Mouse (Mus musculus) myocyte (in vitro differentiated cells): ENCODE results near the gene Lcmt1. TPM values are rescaled to one million over a fixed set of nuclear protein-coding genes. Genes with fewer than 3 reads are reported as not detected.

ENCODE experiments used
- H3K27me3 ChIP-seq: one replicate; pipeline ENCODE4 v1.6.1; 2011; ENCODE audit not compliant: control insufficient read depth, insufficient read depth, insufficient read length
- H3K36me3 ChIP-seq: one replicate; pipeline ENCODE4 v1.6.1; 2011; ENCODE audit not compliant: control insufficient read depth, insufficient read depth
- H3K4me2 ChIP-seq: one replicate; pipeline ENCODE4 v1.6.1; 2011; ENCODE audit warnings: low read depth, control low read depth
- H3K4me3 ChIP-seq: one replicate; pipeline ENCODE4 v1.5.1; 2011; ENCODE audit warnings: mild to moderate bottlenecking, control low read depth, moderate library complexity
- H3K79me2 ChIP-seq: one replicate; pipeline ENCODE4 v1.6.1; 2011; ENCODE audit not compliant: control insufficient read depth, insufficient read depth
- H3ac ChIP-seq: one replicate; pipeline ENCODE4 v1.6.1; 2011; ENCODE audit not compliant: control insufficient read depth, insufficient read length
- CEBPB ChIP-seq: IDR thresholded peaks from 2 replicates; pipeline ENCODE4 v1.6.1; 2011; ENCODE audit warnings: mild to moderate bottlenecking, moderate library complexity; ENCODE audit not compliant: poor library complexity, insufficient read depth, severe bottlenecking
- E2F4 ChIP-seq: IDR thresholded peaks from one replicate; pipeline ENCODE4 v1.6.1; 2011; ENCODE audit warnings: mild to moderate bottlenecking, control low read depth, moderate library complexity; ENCODE audit not compliant: insufficient read depth
- MAX ChIP-seq: IDR thresholded peaks from one replicate; pipeline ENCODE4 v1.6.1; 2011; ENCODE audit warnings: low read depth, mild to moderate bottlenecking, control low read depth
- MYOD1 ChIP-seq, 3 experiments: IDR thresholded peaks; one replicate each; pipeline ENCODE4 v1.6.1; 2011; ENCODE audit warnings: control low read depth in 2 of 3, low read depth in 2 of 3, mild to moderate bottlenecking in 2 of 3, moderate library complexity in 1 of 3; ENCODE audit not compliant: insufficient read length in 2 of 3, control insufficient read depth in 1 of 3
- MYOG ChIP-seq, 3 experiments: IDR thresholded peaks; one replicate each; pipeline ENCODE4 v1.6.1; 2011; ENCODE audit warnings: control low read depth in 2 of 3, low read depth in 2 of 3, mild to moderate bottlenecking in 2 of 3; ENCODE audit not compliant: insufficient read length in 2 of 3, control insufficient read depth in 1 of 3, insufficient read depth in 1 of 3
- POLR2A ChIP-seq: IDR thresholded peaks from one replicate; pipeline ENCODE4 v1.6.1; 2011; ENCODE audit warnings: low read depth, mild to moderate bottlenecking, control low read depth, moderate library complexity; ENCODE audit not compliant: insufficient read length
- POLR2AphosphoS2 ChIP-seq: IDR thresholded peaks from one replicate; pipeline ENCODE4 v1.6.1; 2011; ENCODE audit warnings: low read depth, control low read depth; ENCODE audit not compliant: insufficient read length
- REST ChIP-seq: IDR thresholded peaks from one replicate; pipeline ENCODE4 v1.6.1; 2011; ENCODE audit warnings: mild to moderate bottlenecking, control low read depth, moderate library complexity; ENCODE audit not compliant: insufficient read depth, insufficient read length
- SRF ChIP-seq: IDR thresholded peaks from one replicate; pipeline ENCODE4 v1.6.1; 2011; ENCODE audit warnings: low read depth; ENCODE audit not compliant: control insufficient read depth, insufficient read length
- TCF12 ChIP-seq: IDR thresholded peaks from one replicate; pipeline ENCODE4 v1.6.1; 2011; ENCODE audit warnings: mild to moderate bottlenecking, control low read depth; ENCODE audit not compliant: poor library complexity, insufficient read depth, severe bottlenecking
- TCF3 ChIP-seq: IDR thresholded peaks from one replicate; pipeline ENCODE4 v1.6.1; 2011; ENCODE audit warnings: low read depth, control low read depth; ENCODE audit not compliant: insufficient read length
- USF1 ChIP-seq: IDR thresholded peaks from one replicate; pipeline ENCODE4 v1.6.1; 2011; ENCODE audit warnings: low read depth, mild to moderate bottlenecking, control low read depth, moderate library complexity
- polyA plus RNA-seq: library from polyadenylated mRNA; unstranded; fragments of >200 nt; fragmentation: generic; extraction: Trizol; gene quantifications from one replicate; pipeline ENCODE4 v1.2.1, GENCODE M21; 2012; ENCODE audit warnings: missing spikeins

Lcmt1 gene
- polyA plus RNA-seq, 1 experiment: 28.4 TPM

DNA sequence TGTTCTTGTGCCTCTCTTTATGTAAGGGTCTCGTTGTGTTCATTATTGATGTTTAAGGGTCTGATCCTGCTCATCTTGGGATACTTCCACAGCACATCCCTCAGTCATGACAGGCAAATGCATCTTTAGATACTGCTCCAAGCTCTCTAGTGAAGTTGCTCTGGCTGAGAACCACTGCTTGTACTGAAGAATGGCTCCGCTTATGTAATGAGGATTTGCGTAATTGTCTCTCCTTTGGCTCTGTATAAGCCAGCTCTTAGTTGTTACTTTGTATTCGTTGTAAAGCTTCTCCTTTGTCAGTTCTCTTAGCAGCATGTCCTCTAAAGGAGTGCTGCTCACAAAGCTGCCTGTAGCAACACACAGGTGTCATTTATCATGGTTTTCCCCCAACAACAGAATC is 37.4 kb downstream of the Lcmt1 start:
- Histone ChIP-seq H3K79me2 (no peaks in the 10 kb centered on the region), H3K4me2 (no peak overlapping the region), H3ac (no peak overlapping the region), H3K27me3 (no peaks in the 10 kb centered on the region), H3K4me3 (no peak overlapping the region), H3K36me3 (peaks cover 6% of the 10 kb centered on the region)
- no peak for TF ChIP-seq CEBPB
- TF ChIP-seq REST: no peak
- no peak for TF ChIP-seq E2F4
- TF ChIP-seq TCF3: no peak
- no peak for TF ChIP-seq TCF12
- TF ChIP-seq POLR2A: no peak
- no peak for TF ChIP-seq USF1
- no peak for TF ChIP-seq MAX
- TF ChIP-seq POLR2AphosphoS2: no peak
- no peak for TF ChIP-seq MYOG (IDR thresholded peaks at IDR 0.05; ENCODE audit: control insufficient read depth in 1 of 3, insufficient read depth in 1 of 3, insufficient read length in 2 of 3, low read depth in 2 of 3)
- TF ChIP-seq MYOD1 (IDR thresholded peaks at IDR 0.05; ENCODE audit: control insufficient read depth in 1 of 3, insufficient read length in 2 of 3, low read depth in 2 of 3): no peak
- no peak for TF ChIP-seq SRF

DNA sequence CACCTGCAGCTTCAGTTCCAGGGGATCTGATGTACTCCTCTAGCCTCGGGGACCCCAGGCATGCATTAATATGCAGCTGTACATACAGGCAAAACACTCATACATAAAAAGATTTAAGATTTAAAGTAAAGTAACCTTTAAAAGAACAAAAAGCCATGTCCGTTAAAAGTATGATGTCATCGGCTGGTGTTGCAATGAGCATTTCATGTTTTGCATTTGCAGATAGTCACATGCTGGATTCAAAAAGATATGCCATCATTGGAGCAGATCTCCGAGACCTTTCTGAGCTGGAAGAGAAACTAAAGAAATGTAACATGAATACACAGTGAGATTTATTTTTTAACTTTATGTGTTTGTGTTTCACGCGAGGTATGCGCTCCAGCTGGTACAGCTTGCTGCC is 40.9 kb downstream of the Lcmt1 start:
- TF ChIP-seq TCF12 (no peak), POLR2AphosphoS2 (no peak), REST (no peak), CEBPB (no peak), MAX (no peak), MYOD1 (IDR thresholded peaks at IDR 0.05; ENCODE audit: control insufficient read depth in 1 of 3, insufficient read length in 2 of 3, low read depth in 2 of 3) (no peak), MYOG (IDR thresholded peaks at IDR 0.05; ENCODE audit: control insufficient read depth in 1 of 3, insufficient read depth in 1 of 3, insufficient read length in 2 of 3, low read depth in 2 of 3) (no peak), USF1 (no peak), POLR2A (no peak), TCF3 (no peak)
- H3K4me3 ChIP-seq: no peak overlapping the region
- H3K79me2 ChIP-seq: no peaks in the 10 kb centered on the region
- no peaks in the 10 kb centered on the region for H3K36me3 ChIP-seq
- H3K27me3 ChIP-seq: no peaks in the 10 kb centered on the region
- H3K4me2 ChIP-seq: no peak overlapping the region
- no peak overlapping the region for H3ac ChIP-seq

DNA sequence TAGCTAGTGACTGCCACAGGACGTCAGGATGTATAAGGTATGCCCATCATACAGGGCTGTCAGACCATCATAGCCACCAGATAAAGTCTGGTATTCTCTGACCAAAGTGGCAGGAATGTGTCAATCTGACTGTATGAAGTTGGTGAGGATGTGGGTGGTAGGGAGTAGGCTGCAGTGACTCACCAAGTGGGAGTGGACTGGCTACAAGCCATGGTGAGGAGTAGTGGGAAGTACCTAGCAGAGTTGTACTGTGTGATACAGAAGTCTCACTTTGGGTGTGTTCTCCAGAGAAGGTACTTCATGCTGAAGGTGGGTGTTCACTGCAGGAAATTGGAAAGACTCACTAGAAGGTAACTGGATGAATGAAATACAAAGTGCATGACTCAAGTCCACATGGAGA is 41.5 kb downstream of the Lcmt1 start:
- TF ChIP-seq USF1 (no peak), MYOG (IDR thresholded peaks at IDR 0.05; ENCODE audit: control insufficient read depth in 1 of 3, insufficient read depth in 1 of 3, insufficient read length in 2 of 3, low read depth in 2 of 3) (no peak)
- H3K4me2 ChIP-seq: no peak overlapping the region
- H3K36me3 ChIP-seq: no peaks in the 10 kb centered on the region
- no peaks in the 10 kb centered on the region for H3K27me3 ChIP-seq
- no peaks in the 10 kb centered on the region for H3K79me2 ChIP-seq
- no peak overlapping the region for H3ac ChIP-seq
- no peak overlapping the region for H3K4me3 ChIP-seq

DNA sequence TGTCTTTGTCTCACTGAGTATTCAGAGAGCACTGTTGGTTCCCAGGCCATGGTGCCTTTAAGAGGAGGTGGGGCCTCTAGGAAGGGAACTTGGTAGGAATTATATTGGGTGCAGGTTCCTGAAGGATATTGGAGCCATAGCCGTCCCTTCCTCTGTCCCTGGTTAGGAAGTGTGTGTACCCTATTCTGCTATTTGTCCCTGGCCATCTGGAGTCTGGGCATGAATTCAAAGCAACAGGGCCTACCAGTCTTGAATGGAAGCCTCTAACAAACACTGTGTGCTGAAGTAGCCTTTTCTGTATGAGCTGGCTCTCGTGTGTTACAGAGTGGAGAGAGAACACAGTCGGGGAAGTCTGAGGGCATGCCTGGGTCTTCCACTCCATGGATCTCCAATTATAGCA is 42.6 kb downstream of the Lcmt1 start:
- TF ChIP-seq MYOG (IDR thresholded peaks at IDR 0.05; ENCODE audit: control insufficient read depth in 1 of 3, insufficient read depth in 1 of 3, insufficient read length in 2 of 3, low read depth in 2 of 3) (no peak), POLR2A (no peak), CEBPB (no peak), TCF3 (no peak), REST (no peak), SRF (no peak), E2F4 (no peak), USF1 (no peak), TCF12 (no peak), POLR2AphosphoS2 (no peak), MYOD1 (IDR thresholded peaks at IDR 0.05; ENCODE audit: control insufficient read depth in 1 of 3, insufficient read length in 2 of 3, low read depth in 2 of 3) (no peak), MAX (no peak)
- H3K4me3 ChIP-seq: no peak overlapping the region
- no peaks in the 10 kb centered on the region for H3K27me3 ChIP-seq
- no peaks in the 10 kb centered on the region for H3K36me3 ChIP-seq
- no peak overlapping the region for H3ac ChIP-seq
- H3K79me2 ChIP-seq: no peaks in the 10 kb centered on the region
- H3K4me2 ChIP-seq: no peak overlapping the region

DNA sequence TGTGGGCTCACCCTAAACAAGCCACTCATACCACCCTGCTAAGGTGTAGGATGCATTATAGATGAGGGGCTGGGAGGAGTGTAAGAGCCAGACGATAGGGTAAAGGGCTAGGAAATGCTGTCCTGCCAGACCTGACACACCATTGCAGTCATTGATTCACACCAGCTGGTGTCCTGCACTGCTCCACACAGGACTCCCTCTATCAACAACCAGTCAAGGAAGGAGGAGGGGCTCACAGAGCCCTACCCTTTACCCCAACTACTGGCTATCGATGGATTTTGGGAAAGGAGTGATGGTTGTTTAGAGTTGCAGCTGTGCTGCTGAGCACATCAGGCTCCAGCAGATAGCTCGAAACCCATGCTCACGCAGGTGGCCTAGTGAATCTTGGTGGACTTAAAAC is 47.2 kb downstream of the Lcmt1 start:
- TF ChIP-seq POLR2AphosphoS2: no peak
- TF ChIP-seq MYOG (IDR thresholded peaks at IDR 0.05; ENCODE audit: control insufficient read depth in 1 of 3, insufficient read depth in 1 of 3, insufficient read length in 2 of 3, low read depth in 2 of 3): no peak
- TF ChIP-seq CEBPB: no peak
- TF ChIP-seq MAX: no peak
- no peak for TF ChIP-seq MYOD1 (IDR thresholded peaks at IDR 0.05; ENCODE audit: control insufficient read depth in 1 of 3, insufficient read length in 2 of 3, low read depth in 2 of 3)
- TF ChIP-seq REST: no peak
- TF ChIP-seq E2F4: no peak
- TF ChIP-seq USF1: no peak
- no peak for TF ChIP-seq TCF3
- no peak for TF ChIP-seq TCF12
- TF ChIP-seq SRF: no peak
- no peak for TF ChIP-seq POLR2A
- Histone ChIP-seq H3K4me2 (no peak overlapping the region), H3K79me2 (no peaks in the 10 kb centered on the region), H3K36me3 (peaks cover 4% of the 10 kb centered on the region), H3K4me3 (no peak overlapping the region), H3ac (no peak overlapping the region), H3K27me3 (no peaks in the 10 kb centered on the region)
